Mouse (Mus musculus): Measurements from ENCODE around the gene Anp32a. TPM values are rescaled to one million over a fixed set of nuclear protein-coding genes. Genes with fewer than 3 reads are reported as not detected.

Gene Anp32a
- polyA plus RNA-seq, 1 experiment from 2014 or later: 176 TPM

DNA sequence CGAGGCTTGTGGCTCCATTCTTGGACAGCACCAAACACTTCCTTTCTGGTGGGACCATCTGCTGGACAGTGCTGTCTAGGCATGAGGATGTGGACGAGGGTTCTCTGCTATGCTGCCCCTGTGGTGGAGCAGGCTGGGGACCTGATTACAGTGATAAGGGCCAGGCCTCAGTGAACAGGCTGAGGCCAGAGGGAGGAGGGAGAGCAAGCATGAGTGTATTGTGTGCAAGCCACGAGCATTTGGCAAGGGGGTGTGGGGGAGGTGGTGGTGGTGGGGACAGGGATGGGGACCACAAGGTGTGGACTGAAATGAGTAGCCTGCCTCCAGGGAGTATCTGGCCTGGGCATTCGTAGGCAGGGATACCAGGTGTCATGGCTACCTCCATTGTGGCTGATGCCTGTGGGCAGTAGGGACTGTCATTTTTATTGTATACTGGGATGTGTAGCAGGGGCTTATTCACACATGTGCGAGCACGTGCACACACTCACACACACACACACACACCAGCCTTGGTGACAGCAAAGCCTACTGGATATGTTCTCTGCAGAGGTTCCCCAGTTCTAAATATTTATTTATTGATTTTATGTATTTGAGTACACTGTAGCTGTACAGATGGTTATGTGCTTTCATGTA, 29.7 kb downstream of the Anp32a start:
- peaks cover 82% of the 10 kb centered on the region for H3K4me1 ChIP-seq (ENCODE audit: control insufficient read depth, insufficient read depth, low read length)
- no peak for ATAC-seq (replicated peaks; ENCODE audit: extremely low read depth, insufficient read depth, low FRiP score)
- no peak overlapping the region for H3K4me2 ChIP-seq (ENCODE audit: low read depth, low read length)
- H3K9ac ChIP-seq (ENCODE audit: low read length): no peak overlapping the region
- H3K4me3 ChIP-seq (ENCODE audit: low read length): no peak overlapping the region
- WGBS: 54% methylated on average over 6 of the region's 6 CpGs
- H3K9me3 ChIP-seq (replicated peaks; ENCODE audit: control insufficient read depth, low read length): no peaks in the 10 kb centered on the region
- H3K36me3 ChIP-seq (ENCODE audit: control insufficient read depth, insufficient read depth): peaks cover 28% of the 10 kb centered on the region
- no peaks in the 10 kb centered on the region for H3K27me3 ChIP-seq (ENCODE audit: control insufficient read depth, insufficient read depth, low read length)
- no peak overlapping the region for H3K27ac ChIP-seq (ENCODE audit: low read length)

DNA sequence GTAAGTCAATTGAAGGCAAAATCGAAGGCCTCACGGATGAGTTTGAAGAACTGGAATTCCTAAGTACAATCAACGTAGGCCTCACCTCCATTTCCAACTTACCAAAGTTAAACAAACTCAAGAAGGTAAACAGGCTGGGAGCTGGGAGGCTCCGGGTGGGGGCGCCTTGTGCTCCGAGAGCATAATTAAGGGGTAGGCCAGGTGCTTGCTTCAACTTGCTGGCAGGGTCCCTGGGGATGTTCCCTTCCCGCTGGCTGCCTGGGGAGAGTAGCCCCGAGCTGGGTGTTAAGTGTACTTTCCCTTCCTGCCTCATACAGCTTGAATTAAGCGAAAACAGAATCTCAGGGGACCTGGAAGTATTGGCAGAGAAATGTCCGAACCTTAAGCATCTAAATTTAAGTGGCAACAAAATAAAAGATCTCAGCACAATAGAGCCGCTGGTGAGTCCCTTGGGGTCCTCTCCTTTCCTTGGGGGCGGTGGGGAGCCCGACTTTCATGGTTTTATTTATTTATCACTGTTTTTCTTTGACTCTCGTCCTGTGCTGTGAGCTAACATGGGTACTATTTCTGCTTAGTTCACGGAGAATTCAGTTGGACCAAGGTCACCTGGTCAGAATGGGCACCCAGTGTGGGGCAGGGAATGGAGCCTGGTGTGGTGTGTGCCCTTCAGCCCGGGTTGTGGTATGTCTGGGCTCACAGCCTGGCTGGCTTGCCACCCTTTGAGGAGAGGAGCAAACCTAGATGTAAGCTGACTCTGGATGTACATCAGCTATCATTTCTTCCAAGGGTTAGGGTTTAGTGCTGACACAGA, 30.9 kb downstream of the Anp32a start:
- no peak for ATAC-seq (replicated peaks; ENCODE audit: extremely low read depth, insufficient read depth, low FRiP score)
- Histone ChIP-seq H3K27me3 (ENCODE audit: control insufficient read depth, insufficient read depth, low read length) (no peaks in the 10 kb centered on the region), H3K4me2 (ENCODE audit: low read depth, low read length) (no peak overlapping the region), H3K36me3 (ENCODE audit: control insufficient read depth, insufficient read depth) (peaks cover 34% of the 10 kb centered on the region), H3K4me3 (ENCODE audit: low read length) (no peak overlapping the region), H3K4me1 (ENCODE audit: control insufficient read depth, insufficient read depth, low read length) (peaks cover 71% of the 10 kb centered on the region), H3K9me3 (replicated peaks; ENCODE audit: control insufficient read depth, low read length) (no peaks in the 10 kb centered on the region), H3K27ac (ENCODE audit: low read length) (peak overlapping the region; percentile 4; the same call in 1 of the 2 replicates), H3K9ac (ENCODE audit: low read length) (no peak overlapping the region)
- 74% methylated on average over 16 of the region's 16 CpGs for WGBS

DNA sequence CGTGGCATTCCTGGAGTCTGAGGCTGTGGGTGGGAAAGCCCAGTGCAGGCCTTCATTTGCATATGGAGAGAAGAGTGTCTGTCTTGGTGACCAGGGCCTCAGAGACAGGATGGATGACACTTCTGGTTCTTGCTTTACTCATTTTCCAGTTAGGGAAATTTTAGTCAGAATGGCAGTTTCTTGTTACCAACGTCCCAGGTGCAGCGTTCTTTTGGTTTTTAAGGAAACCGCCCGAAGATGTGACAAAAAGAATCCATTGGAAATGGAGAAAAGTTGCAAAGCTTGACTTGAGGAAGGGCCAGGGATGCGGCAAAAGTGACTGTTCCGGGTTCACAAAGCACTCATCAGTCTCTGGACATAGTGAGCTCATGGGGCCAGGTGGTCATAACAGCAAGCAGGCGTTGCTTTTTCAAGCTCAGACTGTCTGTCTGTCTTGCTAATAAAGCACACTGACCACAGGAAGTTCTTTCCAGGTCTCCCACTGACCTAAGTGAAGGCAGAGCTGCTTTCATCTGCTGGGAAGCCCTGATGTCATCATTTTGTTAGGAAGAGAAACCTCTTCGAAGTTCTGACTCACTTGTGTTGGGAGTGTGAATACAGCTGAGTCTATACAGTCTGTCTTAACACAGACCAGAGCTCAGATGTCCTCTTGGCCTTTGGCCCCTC, 31.6 kb downstream of the Anp32a start:
- no peak overlapping the region for H3K4me2 ChIP-seq (ENCODE audit: low read depth, low read length)
- peaks cover 41% of the 10 kb centered on the region for H3K36me3 ChIP-seq (ENCODE audit: control insufficient read depth, insufficient read depth)
- no peak for ATAC-seq (replicated peaks; ENCODE audit: extremely low read depth, insufficient read depth, low FRiP score)
- no peak overlapping the region for H3K9ac ChIP-seq (ENCODE audit: low read length)
- H3K27ac ChIP-seq (ENCODE audit: low read length): peak overlapping the region; percentile 41; the same call in 1 of the 2 replicates
- H3K27me3 ChIP-seq (ENCODE audit: control insufficient read depth, insufficient read depth, low read length): no peaks in the 10 kb centered on the region
- no peak overlapping the region for H3K4me3 ChIP-seq (ENCODE audit: low read length)
- H3K9me3 ChIP-seq (replicated peaks; ENCODE audit: control insufficient read depth, low read length): no peaks in the 10 kb centered on the region
- H3K4me1 ChIP-seq (ENCODE audit: control insufficient read depth, insufficient read depth, low read length): peaks cover 63% of the 10 kb centered on the region
- WGBS: 77% methylated on average over 9 of the region's 9 CpGs

GRCm38 (mm10) chr9:62373222-62374123, 32.4 kb downstream of the Anp32a start:
- WGBS: 49% methylated on average over 18 of the region's 18 CpGs
- ATAC-seq (replicated peaks; ENCODE audit: extremely low read depth, insufficient read depth, low FRiP score): 0 out of 2 replicates have a peak, but pooled peaks have one; percentile 26
- no peak overlapping the region for H3K4me3 ChIP-seq (ENCODE audit: low read length)
- no peak overlapping the region for H3K9ac ChIP-seq (ENCODE audit: low read length)
- H3K36me3 ChIP-seq (ENCODE audit: control insufficient read depth, insufficient read depth): peaks cover 49% of the 10 kb centered on the region
- H3K27ac ChIP-seq (ENCODE audit: low read length): peak overlapping the region; percentile 53
- H3K4me1 ChIP-seq (ENCODE audit: control insufficient read depth, insufficient read depth, low read length): peaks cover 55% of the 10 kb centered on the region
- H3K27me3 ChIP-seq (ENCODE audit: control insufficient read depth, insufficient read depth, low read length): no peaks in the 10 kb centered on the region
- 0 out of 2 replicates have a peak overlapping the region, but pooled peaks have one; percentile 3 for H3K4me2 ChIP-seq (ENCODE audit: low read depth, low read length)
- H3K9me3 ChIP-seq (replicated peaks; ENCODE audit: control insufficient read depth, low read length): no peaks in the 10 kb centered on the region

- no peak overlapping the region for H3K9ac ChIP-seq (ENCODE audit: low read length)
- H3K4me1 ChIP-seq (ENCODE audit: control insufficient read depth, insufficient read depth, low read length): peaks cover 47% of the 10 kb centered on the region
- H3K27me3 ChIP-seq (ENCODE audit: control insufficient read depth, insufficient read depth, low read length): no peaks in the 10 kb centered on the region
- WGBS: 60% methylated on average over 3 of the region's 3 CpGs
- no peaks in the 10 kb centered on the region for H3K9me3 ChIP-seq (replicated peaks; ENCODE audit: control insufficient read depth, low read length)
- peak overlapping the region; percentile 53 for H3K27ac ChIP-seq (ENCODE audit: low read length)
- H3K4me3 ChIP-seq (ENCODE audit: low read length): no peak overlapping the region
- 0 out of 2 replicates have a peak overlapping the region, but pooled peaks have one; percentile 6 for H3K4me2 ChIP-seq (ENCODE audit: low read depth, low read length)
- H3K36me3 ChIP-seq (ENCODE audit: control insufficient read depth, insufficient read depth): peaks cover 53% of the 10 kb centered on the region
- ATAC-seq (replicated peaks; ENCODE audit: extremely low read depth, insufficient read depth, low FRiP score): no peak
These were observed 33.2 kb downstream of the Anp32a start for GRCm38 (mm10) chr9:62374276-62374675.

GRCm38 (mm10) chr9:62377897-62378296, 36.8 kb downstream of the Anp32a start:
- Histone ChIP-seq H3K27ac (ENCODE audit: low read length) (no peak overlapping the region), H3K4me1 (ENCODE audit: control insufficient read depth, insufficient read depth, low read length) (peaks cover 44% of the 10 kb centered on the region), H3K4me2 (ENCODE audit: low read depth, low read length) (no peak overlapping the region), H3K36me3 (ENCODE audit: control insufficient read depth, insufficient read depth) (peaks cover 48% of the 10 kb centered on the region), H3K4me3 (ENCODE audit: low read length) (no peak overlapping the region), H3K9ac (ENCODE audit: low read length) (no peak overlapping the region), H3K27me3 (ENCODE audit: control insufficient read depth, insufficient read depth, low read length) (no peaks in the 10 kb centered on the region), H3K9me3 (replicated peaks; ENCODE audit: control insufficient read depth, low read length) (no peaks in the 10 kb centered on the region)
- 86% methylated on average over 10 of the region's 10 CpGs for WGBS
- no peak for ATAC-seq (replicated peaks; ENCODE audit: extremely low read depth, insufficient read depth, low FRiP score)

GRCm38 (mm10) chr9:62380351-62380750, 39.3 kb downstream of the Anp32a start:
- peaks cover 35% of the 10 kb centered on the region for H3K36me3 ChIP-seq (ENCODE audit: control insufficient read depth, insufficient read depth)
- peak overlapping the region; percentile 82 for H3K27ac ChIP-seq (ENCODE audit: low read length)
- no peak overlapping the region for H3K4me2 ChIP-seq (ENCODE audit: low read depth, low read length)
- H3K9ac ChIP-seq (ENCODE audit: low read length): no peak overlapping the region
- ATAC-seq (replicated peaks; ENCODE audit: extremely low read depth, insufficient read depth, low FRiP score): no peak
- WGBS: 68% methylated on average over 5 of the region's 5 CpGs
- peaks cover 27% of the 10 kb centered on the region for H3K4me1 ChIP-seq (ENCODE audit: control insufficient read depth, insufficient read depth, low read length)
- H3K9me3 ChIP-seq (replicated peaks; ENCODE audit: control insufficient read depth, low read length): no peaks in the 10 kb centered on the region
- no peaks in the 10 kb centered on the region for H3K27me3 ChIP-seq (ENCODE audit: control insufficient read depth, insufficient read depth, low read length)
- H3K4me3 ChIP-seq (ENCODE audit: low read length): no peak overlapping the region

GRCm38 (mm10) chr9:62381402-62381913, 40.4 kb downstream of the Anp32a start:
- H3K4me2 ChIP-seq (ENCODE audit: low read depth, low read length): peak overlapping the region; percentile 31; the same call in 1 of the 2 replicates
- H3K36me3 ChIP-seq (ENCODE audit: control insufficient read depth, insufficient read depth): peaks cover 25% of the 10 kb centered on the region
- H3K9ac ChIP-seq (ENCODE audit: low read length): 0 out of 2 replicates have a peak overlapping the region, but pooled peaks have one; percentile 17
- H3K27me3 ChIP-seq (ENCODE audit: control insufficient read depth, insufficient read depth, low read length): no peaks in the 10 kb centered on the region
- H3K4me3 ChIP-seq (ENCODE audit: low read length): no peak overlapping the region
- peaks cover 27% of the 10 kb centered on the region for H3K4me1 ChIP-seq (ENCODE audit: control insufficient read depth, insufficient read depth, low read length)
- H3K9me3 ChIP-seq (replicated peaks; ENCODE audit: control insufficient read depth, low read length): no peaks in the 10 kb centered on the region
- peak; percentile 61 for ATAC-seq (replicated peaks; ENCODE audit: extremely low read depth, insufficient read depth, low FRiP score)
- peak overlapping the region; percentile 82 for H3K27ac ChIP-seq (ENCODE audit: low read length)
- 24% methylated on average over 8 of the region's 8 CpGs for whole genome bisulfite sequencing
